Mouse (Mus musculus) midbrain, embryonic 14.5 days (tissue): ENCODE results near the gene F2r. TPM values are rescaled to one million over a fixed set of nuclear protein-coding genes. Genes with fewer than 3 reads are reported as not detected.

Experiments used
- ATAC-seq: fragments of 200-750 bp; cut with Nextera tagmentation; 2 replicates; pipeline ENCODE4 v1.8.0; 2017; ENCODE audit warnings: moderate number of reproducible peaks, moderate library complexity; ENCODE audit not compliant: low FRiP score, low TSS enrichment
- DNase-seq: peaks from one replicate; pipeline ENCODE4 v3.0.0-alpha.2; 2015
- H3K27ac ChIP-seq: fragments of 300-500 bp; sonication (generic); replicated peaks from 2 replicates; pipeline ENCODE4 v1.5.1; 2014; ENCODE audit warnings: mild to moderate bottlenecking, low read depth, low read length, moderate library complexity
- H3K27me3 ChIP-seq: fragments of 300-500 bp; sonication (generic); 2 replicates; pipeline ENCODE4 v1.6.1; 2014; ENCODE audit warnings: low read length, control low read depth, mixed read lengths; ENCODE audit not compliant: control insufficient read depth, insufficient read depth
- H3K36me3 ChIP-seq: fragments of 300-500 bp; sonication (generic); 2 replicates; pipeline ENCODE4 v1.6.1; 2014; ENCODE audit warnings: low read length, control low read depth; ENCODE audit not compliant: control insufficient read depth, insufficient read depth
- H3K4me1 ChIP-seq: fragments of 300-500 bp; sonication (generic); 2 replicates; pipeline ENCODE4 v1.6.1; 2014; ENCODE audit warnings: mild to moderate bottlenecking, antibody characterized with exemption, low read length, control low read depth; ENCODE audit not compliant: control insufficient read depth, insufficient read depth
- H3K4me2 ChIP-seq: fragments of 300-500 bp; sonication (generic); 2 replicates; pipeline ENCODE4 v1.6.1; 2014; ENCODE audit warnings: mild to moderate bottlenecking, low read length, moderate library complexity
- H3K4me3 ChIP-seq: fragments of 300-500 bp; sonication (generic); replicated peaks from 2 replicates; pipeline ENCODE4 v1.5.1; 2014; ENCODE audit warnings: low read depth, low read length
- H3K9ac ChIP-seq: fragments of 300-500 bp; sonication (generic); replicated peaks from 2 replicates; pipeline ENCODE4 v1.6.1; 2014; ENCODE audit warnings: mild to moderate bottlenecking, low read length, moderate library complexity
- H3K9me3 ChIP-seq: fragments of 300-500 bp; sonication (generic); 2 replicates; pipeline ENCODE4 v1.6.1; 2016; ENCODE audit warnings: low read length, control low read depth, mixed read lengths; ENCODE audit not compliant: control insufficient read depth
- WGBS: fragments of 180-500 bp; shearing (Covaris S2); extraction: QIAGEN DNeasy Blood & Tissue Kit; methylation state at CpG from one replicate; pipeline ENCODE4 v1.1.7; 2014; 5-methylcytosine and 5-hydroxymethylcytosine counted together
- polyA plus RNA-seq: library from polyadenylated mRNA; unstranded; fragments of >200 nt; fragmentation: Nextera tagmentation; extraction: Ambion mirVana; gene quantifications from 2 replicates; pipeline ENCODE4 v1.2.1, GENCODE M21; 2014

The F2r gene
- polyA plus RNA-seq, 1 experiment from 2014 or later = 78.8 TPM

DNA sequence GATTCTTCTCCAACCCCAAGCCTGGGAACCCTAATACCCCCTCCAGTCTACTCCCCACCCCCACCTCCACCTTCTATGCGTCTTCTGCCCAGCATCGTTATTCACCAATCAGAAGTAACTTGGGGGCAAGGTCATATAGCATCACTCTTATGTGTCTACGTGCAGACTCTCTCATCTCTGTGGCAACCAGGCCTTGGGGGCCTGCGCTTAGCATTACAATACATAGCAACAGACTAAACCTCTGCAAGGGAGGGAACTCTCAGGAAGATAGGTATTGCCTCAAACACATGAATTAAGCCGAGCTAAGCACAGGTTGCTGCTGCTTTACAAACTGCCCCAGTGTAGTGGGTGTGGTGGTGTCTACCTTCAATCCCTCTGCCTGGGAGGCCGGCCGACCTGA lies 21.6 kb downstream of the F2r start:
- H3K4me3 ChIP-seq = no peak overlapping the region
- no peaks in the 10 kb centered on the region for H3K4me1 ChIP-seq
- WGBS = 73% methylated on average over 7 of the region's 7 CpGs
- H3K27me3 ChIP-seq = no peaks in the 10 kb centered on the region
- H3K9me3 ChIP-seq = no peaks in the 10 kb centered on the region
- peaks cover 10% of the 10 kb centered on the region; the same call in 1 of the 2 replicates for H3K36me3 ChIP-seq
- H3K4me2 ChIP-seq = no peak overlapping the region
- H3K9ac ChIP-seq = no peak overlapping the region
- ATAC-seq (no peak), DNase-seq (no peak)
- H3K27ac ChIP-seq = no peak overlapping the region

DNA sequence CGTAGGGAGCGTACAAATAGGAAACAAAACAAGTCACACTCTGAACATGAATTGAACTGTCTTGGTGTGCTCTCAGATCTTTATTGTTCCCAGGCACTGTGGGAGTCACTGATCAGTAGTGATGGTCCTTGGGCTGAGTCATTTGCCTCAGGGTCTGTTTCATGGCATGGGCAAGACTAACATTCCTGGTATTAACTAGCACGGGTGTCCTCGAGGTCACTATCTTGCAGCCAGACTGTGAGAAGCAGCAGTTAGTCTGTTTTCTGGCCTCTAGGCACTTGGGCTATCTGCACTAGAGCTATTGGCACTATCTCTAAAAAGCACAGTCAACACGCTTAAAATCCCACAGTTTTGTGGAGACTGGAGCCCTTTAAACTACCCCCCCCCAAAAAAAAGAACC lies 22.4 kb downstream of the F2r start:
- Histone ChIP-seq H3K4me2 (no peak overlapping the region), H3K27me3 (no peaks in the 10 kb centered on the region), H3K27ac (no peak overlapping the region), H3K9ac (no peak overlapping the region), H3K36me3 (peaks cover 3% of the 10 kb centered on the region; the same call in 1 of the 2 replicates), H3K9me3 (no peaks in the 10 kb centered on the region), H3K4me1 (no peaks in the 10 kb centered on the region), H3K4me3 (no peak overlapping the region)
- DNase-seq (no peak), ATAC-seq (no peak)
- WGBS = 79% methylated on average over 5 of the region's 5 CpGs

DNA sequence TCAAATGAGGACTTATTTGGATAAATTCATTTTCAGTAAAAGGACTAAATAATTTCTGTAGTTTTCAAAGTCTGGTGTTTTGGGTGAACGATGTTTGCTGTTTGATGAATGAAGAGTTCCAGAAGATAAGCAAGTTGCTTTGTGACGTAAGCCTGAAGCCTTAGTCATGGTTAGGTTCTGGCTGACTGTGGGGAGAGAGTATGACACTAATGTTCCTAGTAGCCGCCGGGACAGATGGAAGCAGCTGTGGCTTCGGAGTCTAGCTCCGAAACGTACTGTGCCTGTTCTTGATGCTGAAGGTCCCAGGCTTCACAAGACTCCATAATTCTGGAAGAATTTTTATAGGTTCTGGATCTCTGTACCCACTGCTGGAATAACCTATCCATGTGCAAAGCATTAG lies 22.9 kb downstream of the F2r start:
- WGBS = 92% methylated on average over 7 of the region's 7 CpGs
- Histone ChIP-seq H3K27ac (no peak overlapping the region), H3K27me3 (no peaks in the 10 kb centered on the region), H3K4me2 (no peak overlapping the region), H3K4me3 (no peak overlapping the region), H3K4me1 (no peaks in the 10 kb centered on the region), H3K36me3 (no peaks in the 10 kb centered on the region), H3K9ac (no peak overlapping the region), H3K9me3 (no peaks in the 10 kb centered on the region)
- ATAC-seq = no peak
- DNase-seq = no peak

DNA sequence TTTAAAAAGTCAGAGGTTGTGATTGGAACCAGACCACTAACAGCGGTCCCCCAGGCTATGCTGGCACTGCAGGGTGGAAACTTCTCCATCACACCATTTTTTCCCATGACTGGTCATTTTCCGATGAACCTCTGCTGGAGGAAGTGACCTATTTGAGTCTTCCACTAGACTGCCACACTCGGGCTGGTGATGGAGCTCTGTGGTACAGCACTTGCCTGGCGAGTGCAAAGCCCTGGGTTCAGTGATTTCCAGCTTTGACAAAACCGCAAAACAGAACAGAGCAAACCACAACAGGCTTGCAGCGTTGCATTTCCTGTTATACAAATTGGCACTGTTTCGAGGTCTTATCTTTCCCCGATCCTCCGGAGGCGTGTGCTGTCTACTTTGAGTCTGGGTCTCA lies 25.4 kb downstream of the F2r start:
- DNase-seq (no peak), ATAC-seq (no peak)
- no peak overlapping the region for H3K27ac ChIP-seq

DNA sequence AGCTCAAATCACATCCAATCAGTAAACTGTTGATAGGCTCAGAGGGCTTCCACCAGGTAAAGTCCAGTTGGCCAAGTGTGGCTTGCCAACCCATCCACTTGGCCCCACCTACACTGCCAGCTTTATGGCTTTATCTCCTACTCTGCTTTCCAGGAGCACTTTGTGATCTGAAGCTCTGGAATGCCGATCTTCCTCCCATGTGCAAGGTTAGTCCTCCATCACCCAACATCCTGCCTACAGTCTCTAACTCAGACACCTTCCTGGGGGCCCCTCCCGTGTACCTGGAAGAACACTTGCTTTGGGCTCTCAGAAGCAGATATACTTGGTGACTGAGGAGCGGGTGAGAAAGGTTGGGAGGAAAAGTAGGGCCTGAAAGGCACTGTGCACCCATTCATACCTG lies 26.7 kb downstream of the F2r start:
- no peaks in the 10 kb centered on the region for H3K9me3 ChIP-seq
- DNase-seq (no peak), ATAC-seq (no peak)
- H3K4me3 ChIP-seq = no peak overlapping the region
- H3K36me3 ChIP-seq = no peaks in the 10 kb centered on the region
- no peaks in the 10 kb centered on the region for H3K4me1 ChIP-seq
- H3K27me3 ChIP-seq = no peaks in the 10 kb centered on the region
- no peak overlapping the region for H3K4me2 ChIP-seq
- WGBS = 86% methylated on average over 3 of the region's 3 CpGs
- no peak overlapping the region for H3K9ac ChIP-seq
- H3K27ac ChIP-seq = no peak overlapping the region

More for the DNA sequence above, 25.4 kb downstream of the F2r start:
- Histone ChIP-seq H3K4me1 (no peaks in the 10 kb centered on the region), H3K27me3 (no peaks in the 10 kb centered on the region), H3K4me3 (no peak overlapping the region), H3K9me3 (no peaks in the 10 kb centered on the region), H3K9ac (no peak overlapping the region), H3K4me2 (no peak overlapping the region), H3K36me3 (no peaks in the 10 kb centered on the region)
- 91% methylated on average over 10 of the region's 10 CpGs for WGBS

DNA sequence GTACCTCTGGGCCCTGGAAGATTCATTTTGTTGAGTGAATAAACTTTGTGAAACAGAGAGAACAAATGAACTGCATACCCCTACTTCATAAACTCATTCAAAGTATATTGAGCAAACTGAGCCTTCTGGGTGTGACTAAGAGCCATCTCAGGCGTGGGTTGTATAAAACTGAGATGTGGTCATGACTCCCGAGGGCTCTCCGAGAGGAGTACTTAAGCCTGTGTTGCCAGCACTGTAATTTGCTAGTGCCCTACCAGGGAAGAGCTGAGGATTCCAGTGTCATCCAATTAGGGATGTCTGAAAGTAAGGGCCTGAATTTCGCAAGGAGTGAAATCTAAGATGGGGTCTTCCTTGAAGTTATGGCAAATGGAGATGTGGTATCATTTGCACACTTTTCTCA lies 30.7 kb downstream of the F2r start:
- no peak overlapping the region for H3K4me3 ChIP-seq
- H3K36me3 ChIP-seq = no peaks in the 10 kb centered on the region
- DNase-seq (no peak), ATAC-seq (no peak)
- no peak overlapping the region for H3K4me2 ChIP-seq
- no peaks in the 10 kb centered on the region for H3K9me3 ChIP-seq
- H3K27ac ChIP-seq = no peak overlapping the region
- no peaks in the 10 kb centered on the region for H3K27me3 ChIP-seq
- WGBS = 89% methylated on average over 4 of the region's 4 CpGs
- 0 out of 2 replicates have a peak, but pooled peaks cover 5% of the 10 kb centered on the region for H3K4me1 ChIP-seq
- no peak overlapping the region for H3K9ac ChIP-seq

DNA sequence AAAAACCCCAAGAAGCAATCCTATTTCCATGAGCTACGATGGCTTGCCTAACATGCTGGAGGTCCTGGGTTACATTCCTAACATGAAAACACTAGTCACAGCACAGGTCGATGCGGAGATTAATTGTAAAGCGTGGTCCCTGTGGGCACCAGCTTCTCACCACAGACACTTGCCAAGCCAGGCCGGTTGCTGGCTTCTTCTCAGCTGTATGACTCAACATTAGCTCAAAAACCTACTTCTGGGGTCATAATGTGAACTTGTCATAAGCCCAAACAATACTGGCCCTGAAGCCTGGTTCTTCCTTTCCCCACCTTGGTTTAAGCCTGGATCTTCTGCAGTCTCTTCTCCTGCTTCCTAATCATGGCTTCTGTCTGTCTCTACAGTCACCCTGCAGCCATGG lies 33.4 kb downstream of the F2r start:
- Histone ChIP-seq H3K4me2 (no peak overlapping the region), H3K4me3 (no peak overlapping the region), H3K36me3 (no peaks in the 10 kb centered on the region), H3K27ac (no peak overlapping the region), H3K27me3 (no peaks in the 10 kb centered on the region), H3K4me1 (0 out of 2 replicates have a peak, but pooled peaks cover 5% of the 10 kb centered on the region), H3K9me3 (no peaks in the 10 kb centered on the region), H3K9ac (no peak overlapping the region)
- DNase-seq (no peak), ATAC-seq (no peak)
- WGBS = 94% methylated on average over 5 of the region's 5 CpGs

DNA sequence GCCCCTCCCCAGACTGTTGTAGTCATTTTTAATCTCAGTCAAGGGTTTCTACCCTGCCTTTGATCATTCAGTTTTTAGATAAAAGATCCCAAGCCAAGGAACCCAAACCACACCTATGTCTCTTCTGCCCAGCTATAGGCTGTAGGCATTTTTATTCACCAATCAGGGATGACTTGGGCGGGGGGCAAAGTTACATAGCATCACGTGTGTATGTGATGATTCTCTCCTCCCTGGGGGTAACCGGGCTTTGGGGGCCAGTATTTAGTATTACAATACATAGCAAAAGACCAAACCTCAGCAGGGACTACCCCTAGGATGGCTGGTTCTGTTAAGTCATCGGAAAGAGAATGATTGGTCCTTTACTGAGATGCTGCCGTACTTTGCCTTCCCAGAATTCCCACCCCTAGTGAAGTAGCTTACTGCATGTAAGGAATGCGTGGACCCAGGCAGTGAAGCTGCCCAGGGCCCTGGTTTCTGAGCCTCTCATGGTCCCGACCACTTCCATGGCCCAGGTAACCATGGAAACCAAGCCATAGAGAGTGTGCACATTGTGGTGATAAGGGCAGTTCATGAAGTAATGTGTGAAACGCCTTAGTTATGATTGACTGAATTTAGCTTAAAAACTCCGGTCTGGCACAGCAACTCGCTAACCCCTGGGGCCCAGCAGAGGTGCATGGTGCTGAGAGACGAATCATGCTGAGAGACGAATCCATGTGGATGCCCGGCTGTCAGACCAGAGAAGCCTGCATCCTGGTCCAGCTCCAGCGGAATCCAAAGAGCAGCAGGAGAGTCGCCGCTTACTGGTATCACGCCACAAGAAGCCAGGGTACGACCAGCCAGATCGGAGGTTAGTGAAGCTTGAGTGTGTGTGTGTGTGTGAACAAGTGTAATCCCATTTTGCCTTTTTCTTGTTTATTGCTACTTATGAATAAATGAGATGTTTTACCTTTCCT lies 34.8 kb downstream of the F2r start:
- no peak overlapping the region for H3K4me3 ChIP-seq
- no peak overlapping the region for H3K27ac ChIP-seq
- H3K4me1 ChIP-seq = 0 out of 2 replicates have a peak, but pooled peaks cover 5% of the 10 kb centered on the region
- DNase-seq (peak; percentile 72), ATAC-seq (no peak)
- H3K9me3 ChIP-seq = no peaks in the 10 kb centered on the region
- H3K27me3 ChIP-seq = no peaks in the 10 kb centered on the region
- H3K9ac ChIP-seq = no peak overlapping the region
- 53% methylated on average over 19 of the region's 19 CpGs for WGBS
- no peaks in the 10 kb centered on the region for H3K36me3 ChIP-seq
- H3K4me2 ChIP-seq = peak overlapping the region; percentile 15; the same call in 1 of the 2 replicates

DNA sequence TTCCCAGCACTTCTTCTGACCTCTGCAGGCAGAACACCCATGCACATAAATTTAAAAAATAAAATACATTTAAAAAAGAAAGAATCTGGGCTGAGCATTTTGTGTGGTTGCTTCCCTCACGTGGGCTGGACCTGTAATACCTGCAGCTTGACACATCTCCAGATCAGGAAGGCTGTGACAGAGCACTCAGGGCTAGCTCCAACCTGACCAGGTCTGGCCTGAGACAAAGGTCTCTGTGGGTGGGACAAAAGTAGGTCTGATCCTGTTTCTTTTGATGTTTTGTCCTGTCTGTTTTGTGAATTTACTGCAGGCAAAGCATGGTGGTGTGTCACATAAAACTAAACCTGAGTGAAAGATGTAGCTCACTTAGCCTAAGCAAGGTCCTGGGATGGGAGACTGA lies 36.4 kb downstream of the F2r start:
- Histone ChIP-seq H3K27me3 (no peaks in the 10 kb centered on the region), H3K9me3 (no peaks in the 10 kb centered on the region), H3K4me1 (0 out of 2 replicates have a peak, but pooled peaks cover 5% of the 10 kb centered on the region), H3K4me2 (no peak overlapping the region), H3K36me3 (no peaks in the 10 kb centered on the region), H3K4me3 (no peak overlapping the region), H3K9ac (no peak overlapping the region), H3K27ac (no peak overlapping the region)
- WGBS = 41% methylated on average over 1 of the region's 1 CpGs
- DNase-seq (no peak), ATAC-seq (no peak)
